Mouse (Mus musculus) cerebellum, adult 2 months (tissue): ENCODE data around the gene Olfr996. TPM values are rescaled to one million over a fixed set of nuclear protein-coding genes. Genes with fewer than 3 reads are reported as not detected.
A peak's percentile ranks its signal among the peaks of the same experiment; 100 is the strongest.
"Not testable (repeated sequence)": the region's sequence is repeated elsewhere in the genome, so short reads cannot be mapped to it uniquely, and the experiment has no call there.

Experiments
- DNase-seq, 2 experiments: peaks; one replicate each; pipeline ENCODE4 v3.0.0; 2021
- H3K27ac ChIP-seq: fragments of 200-500 bp; 2 replicates; pipeline ENCODE4 v1.5.1; 2012; ENCODE audit warnings: low read length, control low read depth, inconsistent platforms; ENCODE audit not compliant: insufficient read depth
- H3K27me3 ChIP-seq: fragments of 200-500 bp; 2 replicates; pipeline ENCODE4 v1.6.1; 2012; ENCODE audit warnings: inconsistent platforms, mild to moderate bottlenecking, low read length, moderate library complexity; ENCODE audit not compliant: control insufficient read depth, insufficient read depth
- H3K4me1 ChIP-seq: fragments of 200-500 bp; 2 replicates; pipeline ENCODE4 v1.6.1; 2011; ENCODE audit warnings: low read length; ENCODE audit not compliant: control insufficient read depth, insufficient read depth
- H3K4me3 ChIP-seq: fragments of 200-500 bp; replicated peaks from 2 replicates; pipeline ENCODE3; 2011; ENCODE audit warnings: mild to moderate bottlenecking, low read depth, low read length, control low read depth; ENCODE audit not compliant: insufficient read depth
- CTCF ChIP-seq: fragments of 200-500 bp; IDR thresholded peaks from 2 replicates; pipeline ENCODE4 v1.5.1; 2011; ENCODE audit warnings: low read depth, mild to moderate bottlenecking, control low read depth, low read length, moderate library complexity, borderline replicate concordance; ENCODE audit not compliant: insufficient read depth
- POLR2A ChIP-seq: fragments of 200-500 bp; IDR thresholded peaks from 2 replicates; pipeline ENCODE4 v1.6.1; 2011; ENCODE audit warnings: low read length, control low read depth, borderline replicate concordance; ENCODE audit not compliant: insufficient read depth
- WGBS: fragments of 180-500 bp; shearing (Covaris S2); methylation state at CpG from one replicate; pipeline ENCODE4 v1.1.7; 2018; 5-methylcytosine and 5-hydroxymethylcytosine counted together
- polyA plus RNA-seq: library from polyadenylated mRNA; depleted of rRNA; stranded (reverse); fragments of >200 nt; gene quantifications from 2 replicates; pipeline ENCODE4 v1.2.3, GENCODE M21; 2012; rRNA removed

The Olfr996 gene
- not detected in 2 replicates for polyA plus RNA-seq

DNA sequence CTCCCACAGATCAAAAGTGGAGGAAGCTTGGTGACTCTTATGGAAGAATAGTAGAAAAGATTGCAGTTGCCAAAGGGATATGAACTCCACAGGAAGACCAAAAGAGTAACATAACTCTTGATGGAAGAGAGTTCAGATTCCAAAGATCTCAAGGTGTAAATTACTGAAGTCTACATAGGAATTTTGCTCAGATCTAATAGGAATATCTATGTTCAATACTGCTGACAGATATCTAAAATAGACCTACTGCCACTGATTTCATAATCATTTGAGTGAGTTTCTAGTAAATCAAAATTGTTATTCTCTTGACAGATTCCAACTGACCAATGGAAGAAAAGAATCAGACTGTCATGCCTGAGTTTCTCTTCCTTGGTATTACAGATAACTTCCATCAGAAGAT is at the start of gene Olfr996:
Gene Olfr996, plus strand, starts transcription at position 301 of the 400 bp plus-strand sequence.
- DNase-seq: no peak
- Histone ChIP-seq H3K27me3 (no peaks in the 10 kb centered on the region), H3K27ac (no peak within 1 kb of the TSS), H3K4me1 (no peaks in the 10 kb centered on the region), H3K4me3 (no peak within 1 kb of the TSS)
- TF ChIP-seq POLR2A (no peak), CTCF (no peak)

DNA sequence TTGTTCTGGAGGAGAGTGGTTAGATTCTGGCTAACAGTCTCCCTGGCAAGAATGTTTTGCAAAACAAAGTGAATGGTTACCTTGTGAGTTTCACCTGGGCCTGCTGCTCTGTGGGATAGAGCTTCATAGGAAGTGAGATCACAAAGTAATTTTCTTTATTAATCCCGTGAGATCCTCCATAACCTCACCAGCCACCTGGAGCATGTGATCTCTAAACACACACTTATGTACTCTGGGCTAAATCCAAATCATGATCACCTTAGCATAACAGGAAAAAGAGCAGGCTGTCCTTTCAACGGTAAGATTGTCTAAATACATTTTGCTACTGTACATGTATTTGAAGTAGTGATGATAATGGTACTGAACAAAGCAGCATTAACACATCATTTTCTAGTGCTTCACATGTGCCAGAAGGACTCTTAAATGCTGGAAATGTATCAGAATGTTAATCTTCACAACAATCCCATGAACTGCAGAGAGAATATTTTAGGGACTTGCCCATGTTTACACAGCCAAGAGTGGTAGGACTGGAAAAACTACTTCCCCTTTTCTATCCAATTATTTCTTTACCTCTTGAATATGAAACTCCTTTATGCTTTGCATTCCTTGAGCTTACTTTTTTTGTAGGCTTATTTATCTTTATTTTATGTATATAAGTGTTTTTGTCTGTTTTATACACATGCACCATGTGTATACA is 46.8 kb upstream of the Olfr996 start:
- 80% methylated on average over 2 of the region's 2 CpGs for WGBS
- no peak for TF ChIP-seq POLR2A
- no peak for TF ChIP-seq CTCF

DNA sequence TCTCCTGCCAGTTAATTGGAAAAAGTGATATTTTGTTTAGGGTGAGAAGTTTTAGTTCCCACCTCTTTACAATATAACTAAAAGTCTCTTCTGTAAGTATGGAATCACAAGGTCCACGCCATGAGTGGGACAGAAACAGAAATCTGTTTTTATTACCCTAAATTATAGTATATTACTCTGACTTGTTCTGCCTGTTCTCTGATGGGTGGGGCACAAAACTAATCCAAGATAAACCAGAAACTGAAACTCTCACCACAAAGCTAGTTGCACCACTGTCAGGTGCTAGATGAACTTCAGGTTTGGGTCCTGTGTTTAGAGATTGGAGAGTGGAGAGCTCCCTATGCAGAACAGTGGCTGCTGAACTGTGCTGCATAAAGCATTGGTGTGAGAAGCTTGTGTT is 45.1 kb upstream of the Olfr996 start:
- no peaks in the 10 kb centered on the region for H3K4me1 ChIP-seq
- H3K4me3 ChIP-seq: no peak overlapping the region
- no peak overlapping the region for H3K27ac ChIP-seq
- no peaks in the 10 kb centered on the region for H3K27me3 ChIP-seq
- 93% methylated on average over 1 of the region's 1 CpGs for WGBS
- TF ChIP-seq POLR2A: no peak
- no peak for TF ChIP-seq CTCF
- no peak for DNase-seq

More for the DNA sequence above, 46.8 kb upstream of the Olfr996 start:
- Histone ChIP-seq H3K4me1 (no peaks in the 10 kb centered on the region), H3K27me3 (no peaks in the 10 kb centered on the region), H3K27ac (no peak overlapping the region), H3K4me3 (no peak overlapping the region)
- no peak for DNase-seq

DNA sequence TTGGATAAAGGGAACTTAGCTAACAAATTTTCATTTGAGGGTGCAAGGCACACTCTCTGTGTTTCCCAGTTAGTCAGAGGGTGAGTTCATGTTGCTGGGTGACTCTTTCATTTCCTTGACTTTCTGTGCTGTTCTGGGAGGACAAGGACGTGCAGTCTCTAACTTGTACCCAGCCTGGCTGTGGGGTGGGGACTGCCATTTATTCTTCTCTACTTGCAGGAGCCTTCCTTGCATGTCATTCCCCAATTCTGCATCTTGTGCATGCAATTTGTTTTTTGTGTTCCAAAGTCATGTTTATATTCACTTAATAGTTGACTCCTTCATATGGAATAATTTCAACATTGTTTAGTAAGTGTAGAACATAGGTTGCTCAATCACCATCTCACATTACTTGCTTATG is 24.2 kb upstream of the Olfr996 start:
- Histone ChIP-seq H3K4me3 (no peak overlapping the region), H3K27me3 (no peaks in the 10 kb centered on the region), H3K4me1 (no peaks in the 10 kb centered on the region), H3K27ac (no peak overlapping the region)
- no peak for DNase-seq
- WGBS: 65% methylated on average over 1 of the region's 1 CpGs
- TF ChIP-seq CTCF (no peak), POLR2A (no peak)

DNA sequence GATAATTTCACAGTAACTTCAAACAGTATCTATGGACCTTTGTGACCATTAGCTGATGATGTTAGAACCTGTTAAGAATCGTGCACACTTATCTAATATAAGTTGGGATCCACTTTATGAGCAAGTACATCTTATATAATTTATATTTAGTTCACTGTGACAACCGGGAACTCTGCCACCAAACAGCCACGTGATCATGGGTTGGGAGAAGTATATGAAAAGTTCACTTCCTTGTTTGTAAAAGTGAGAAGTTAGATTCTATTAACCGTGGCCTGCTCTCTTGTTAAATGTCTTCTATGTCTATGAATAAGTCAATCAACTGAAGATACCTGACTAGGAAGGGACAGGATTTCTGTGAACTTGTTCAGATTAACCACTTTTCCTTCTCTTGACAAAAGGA is 18.8 kb upstream of the Olfr996 start:
- TF ChIP-seq CTCF (no peak), POLR2A (no peak)
- WGBS: 74% methylated on average over 4 of the region's 4 CpGs
- H3K4me3 ChIP-seq: no peak overlapping the region
- no peaks in the 10 kb centered on the region for H3K27me3 ChIP-seq
- DNase-seq: no peak
- no peaks in the 10 kb centered on the region for H3K4me1 ChIP-seq
- no peak overlapping the region for H3K27ac ChIP-seq

DNA sequence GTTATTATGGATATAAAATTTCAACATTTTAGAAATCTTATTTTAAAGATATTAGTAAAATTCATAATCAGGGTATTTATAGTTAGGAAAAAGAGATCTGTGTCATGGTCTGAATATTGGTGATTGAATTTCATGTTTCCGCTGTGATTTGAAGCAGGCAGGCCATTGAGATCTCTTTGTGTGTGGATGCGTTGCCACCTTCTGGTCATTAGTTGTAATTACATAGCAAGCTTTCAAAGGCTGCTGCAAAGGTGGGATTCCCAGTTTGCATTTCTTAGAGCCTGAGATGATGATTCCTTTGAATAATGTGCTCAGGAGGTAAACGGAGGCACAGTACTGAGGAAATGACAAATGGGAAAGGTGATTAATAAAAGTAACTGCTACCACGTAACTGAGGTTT is 17.8 kb upstream of the Olfr996 start:
- H3K4me3 ChIP-seq: no peak overlapping the region
- no peaks in the 10 kb centered on the region for H3K4me1 ChIP-seq
- WGBS: 27% methylated on average over 4 of the region's 4 CpGs
- peak; percentile 58 for TF ChIP-seq CTCF
- TF ChIP-seq POLR2A: no peak
- H3K27ac ChIP-seq: no peak overlapping the region
- H3K27me3 ChIP-seq: no peaks in the 10 kb centered on the region
- peak in 1 of 2 experiments; percentile 19 for DNase-seq

DNA sequence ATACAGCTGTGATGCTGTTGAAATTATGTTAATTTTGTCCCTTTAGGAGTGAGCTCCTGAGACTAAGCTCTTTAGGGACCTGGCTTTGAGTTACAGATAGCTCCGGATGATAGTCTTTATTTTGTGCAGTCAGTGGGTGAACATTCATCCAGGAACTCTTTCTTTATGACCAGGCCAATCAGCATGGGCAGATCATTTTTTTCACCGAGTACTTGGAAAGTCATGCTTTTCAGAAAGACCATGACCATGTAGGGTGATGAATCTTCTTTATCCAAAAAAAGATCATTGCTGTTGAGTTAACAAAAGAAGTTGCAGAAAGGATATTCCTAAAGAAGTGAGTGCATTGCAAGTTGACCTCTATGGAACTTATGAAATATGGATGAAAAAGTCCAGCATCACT is 9.6 kb downstream of the Olfr996 start, which contains the start of gene Olfr998:
Gene Olfr998, plus strand, starts transcription at position 301 of the 400 bp plus-strand sequence.
- not testable (repeated sequence) for H3K27ac ChIP-seq, DNase-seq, H3K4me3 ChIP-seq, H3K4me1 ChIP-seq, H3K27me3 ChIP-seq
- WGBS: 79% methylated on average over 2 of the region's 2 CpGs

DNA sequence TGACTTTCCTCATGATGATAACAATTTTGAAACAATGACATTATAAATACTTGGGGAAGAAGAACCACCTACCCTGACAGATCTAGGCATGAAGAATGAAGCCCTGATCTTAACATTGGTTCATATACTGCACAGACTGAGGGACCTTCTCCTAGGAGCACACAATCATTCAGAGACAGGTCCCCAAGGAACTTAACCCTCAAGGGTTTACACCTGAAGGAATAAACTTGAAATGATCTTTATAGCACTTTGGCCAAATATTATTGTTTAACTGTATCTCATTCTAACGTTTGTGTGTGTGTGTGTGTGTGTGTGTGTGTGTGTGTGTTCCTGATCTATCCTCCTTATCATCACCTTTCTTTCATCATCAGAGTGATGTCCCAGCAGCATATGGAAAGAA is 32.8 kb downstream of the Olfr996 start, which contains the start of gene Olfr1000:
Gene Olfr1000, minus strand, starts transcription at position 101 of the 400 bp plus-strand sequence.
- Histone ChIP-seq H3K4me1 (no peaks in the 10 kb centered on the region), H3K27ac (no peak within 1 kb of the TSS), H3K27me3 (no peaks in the 10 kb centered on the region), H3K4me3 (no peak within 1 kb of the TSS)
- TF ChIP-seq POLR2A (no peak), CTCF (no peak)
- WGBS: 73% methylated on average over 1 of the region's 1 CpGs
- no peak for DNase-seq

Other genes with a start within 250 kb of the Olfr996 start
- gene Olfr987, start 239.9 kb upstream of the Olfr996 start, polyA plus RNA-seq: not detected in 2 replicates
- not detected in 2 replicates for gene Olfr988, start 216.0 kb upstream of the Olfr996 start, polyA plus RNA-seq
- gene Olfr992, start 169.7 kb upstream of the Olfr996 start, polyA plus RNA-seq: not detected in 2 replicates
- not detected in 2 replicates for gene Olfr993, start 164.3 kb upstream of the Olfr996 start, polyA plus RNA-seq
- gene Olfr994, start 142.8 kb upstream of the Olfr996 start, polyA plus RNA-seq: not detected in 2 replicates
- gene Olfr995, start 135.6 kb upstream of the Olfr996 start, polyA plus RNA-seq: not detected in 2 replicates
- gene 4833423E24Rik, start 60.2 kb upstream of the Olfr996 start, polyA plus RNA-seq: 0.11 and 0.13 TPM in 2 replicates
- gene Olfr998, start 9.7 kb downstream of the Olfr996 start, polyA plus RNA-seq: not detected in 2 replicates
- gene Olfr1000, start 32.7 kb downstream of the Olfr996 start, polyA plus RNA-seq: not detected in 2 replicates
- not detected in 2 replicates for gene Olfr1002, start 71.5 kb downstream of the Olfr996 start, polyA plus RNA-seq
- gene Olfr154, start 85.2 kb downstream of the Olfr996 start, polyA plus RNA-seq: not detected in 2 replicates
- gene Olfr1006, start 99.6 kb downstream of the Olfr996 start, polyA plus RNA-seq: not detected in 2 replicates
- gene Olfr1008, start 110.2 kb downstream of the Olfr996 start, polyA plus RNA-seq: not detected in 2 replicates
- not detected in 2 replicates for gene Olfr1009, start 136.2 kb downstream of the Olfr996 start, polyA plus RNA-seq
- not detected in 2 replicates for gene Olfr1012, start 183.6 kb downstream of the Olfr996 start, polyA plus RNA-seq
- not detected in 2 replicates for gene Olfr1013, start 187.9 kb downstream of the Olfr996 start, polyA plus RNA-seq
- not detected in 2 replicates for gene Olfr1014, start 193.5 kb downstream of the Olfr996 start, polyA plus RNA-seq
- gene Olfr1015, start 202.8 kb downstream of the Olfr996 start, polyA plus RNA-seq: not detected in 2 replicates
- gene Olfr1016, start 223.3 kb downstream of the Olfr996 start, polyA plus RNA-seq: not detected in 2 replicates
- gene Olfr1018, start 239.3 kb downstream of the Olfr996 start, polyA plus RNA-seq: not detected in 2 replicates